19 mouse cellular contexts compared by ENCODE assay signal in the genomic region with DNA sequence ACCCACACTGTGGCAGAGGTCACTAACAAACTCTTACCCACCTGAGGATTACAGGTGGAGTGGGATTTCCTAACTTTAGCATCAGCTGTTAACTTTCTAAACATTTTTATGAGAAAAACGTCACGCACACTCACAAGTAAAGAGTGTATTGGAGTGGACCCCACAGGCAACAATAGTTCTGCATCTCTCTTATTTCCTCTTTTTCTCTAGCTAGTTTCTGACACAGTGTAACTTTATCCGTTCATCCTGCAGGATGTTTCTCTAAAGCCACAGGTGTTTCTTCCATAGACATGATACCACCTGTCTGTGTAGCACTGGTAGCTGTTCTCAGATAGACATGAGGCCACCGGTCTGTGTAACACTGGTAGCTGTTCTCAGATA. TPM values are rescaled to one million over a fixed set of nuclear protein-coding genes. Genes with fewer than 3 reads are reported as not detected.
DNase-seq lines count a peak whose midpoint lies in the region; ATAC-seq lines count a peak whose summit lies in the region.
"Had no signal": no experiment of that assay in that cellular context is flagged by ENCODE, and none has a peak within 500 bp of the region (broad histone marks: within the 10 kb centered on the region; RNA-seq: fewer than 3 reads in every experiment).

No protein-coding gene starts in this region.

- no peak for ATAC-seq in hindbrain, embryonic 12.5 days (ENCODE audit: low FRiP score)
- ATAC-seq in hindbrain, embryonic 16.5 days: no peak
- no peak for ATAC-seq in midbrain, embryonic 11.5 days (ENCODE audit: low FRiP score)
- no peak for ATAC-seq in midbrain, embryonic 13.5 days
- ATAC-seq in embryonic facial prominence, embryonic 15.5 days (ENCODE audit: insufficient number of reproducible peaks, low FRiP score, low TSS enrichment, low read depth): no peak
- no peak for ATAC-seq in stomach, embryonic 16.5 days (ENCODE audit: insufficient read depth, low FRiP score)
- ATAC-seq: activated CD4-positive, CD25-positive, alpha-beta regulatory T cell, adult 4 months; forebrain, embryonic 14.5 days; Patski had no signal

- peak overlapping the region; percentile 35; the same call in 1 of the 2 replicates for H3K4me2 ChIP-seq in hindbrain, embryonic 12.5 days (replicated peaks)
- H3K4me2 ChIP-seq in hindbrain, embryonic 16.5 days (ENCODE audit: low read length): no peak overlapping the region
- no peak overlapping the region for H3K4me2 ChIP-seq in midbrain, embryonic 11.5 days
- no peak overlapping the region for H3K4me2 ChIP-seq in midbrain, embryonic 13.5 days (replicated peaks)
- peak overlapping the region; percentile 44 for H3K4me2 ChIP-seq in embryonic facial prominence, embryonic 15.5 days (replicated peaks)
- peak overlapping the region; percentile 49; the same call in 1 of the 2 replicates for H3K4me2 ChIP-seq in stomach, embryonic 16.5 days (ENCODE audit: low read depth, low read length)
- H3K4me2 ChIP-seq: midbrain, embryonic 12.5 days had no signal

- no peaks in the 10 kb centered on the region for H3K9me3 ChIP-seq in hindbrain, embryonic 12.5 days (replicated peaks)
- H3K9me3 ChIP-seq in hindbrain, embryonic 16.5 days (ENCODE audit: control insufficient read depth, low read length): no peaks in the 10 kb centered on the region
- no peaks in the 10 kb centered on the region for H3K9me3 ChIP-seq in midbrain, embryonic 11.5 days (ENCODE audit: control insufficient read depth, low read length)
- H3K9me3 ChIP-seq in midbrain, embryonic 13.5 days: no peaks in the 10 kb centered on the region; the same call in 1 of the 2 replicates
- H3K9me3 ChIP-seq in embryonic facial prominence, embryonic 15.5 days (replicated peaks): no peaks in the 10 kb centered on the region
- H3K9me3 ChIP-seq in stomach, embryonic 16.5 days (replicated peaks; ENCODE audit: control insufficient read depth, low read length): no peaks in the 10 kb centered on the region
- H3K9me3 ChIP-seq: hindbrain, embryonic 15.5 days; midbrain, embryonic 12.5 days had no signal

- H3K4me3 ChIP-seq in hindbrain, embryonic 12.5 days: no peak overlapping the region
- no peak overlapping the region for H3K4me3 ChIP-seq in hindbrain, embryonic 16.5 days (ENCODE audit: low read length)
- H3K4me3 ChIP-seq in midbrain, embryonic 11.5 days (ENCODE audit: low read depth, low read length): no peak overlapping the region
- no peak overlapping the region for H3K4me3 ChIP-seq in midbrain, embryonic 13.5 days (replicated peaks)
- peak overlapping the region; percentile 32; the same call in 1 of the 2 replicates for H3K4me3 ChIP-seq in embryonic facial prominence, embryonic 15.5 days (replicated peaks)
- no peak overlapping the region for H3K4me3 ChIP-seq in stomach, embryonic 16.5 days (replicated peaks; ENCODE audit: low read length)
- H3K4me3 ChIP-seq: hindbrain, embryonic 15.5 days; midbrain, embryonic 12.5 days had no signal

- 72% methylated on average over 4 of the region's 4 CpGs for WGBS in hindbrain, embryonic 12.5 days
- WGBS in hindbrain, embryonic 16.5 days: 89% methylated on average over 4 of the region's 4 CpGs
- 90% methylated on average over 4 of the region's 4 CpGs for WGBS in midbrain, embryonic 11.5 days
- WGBS in midbrain, embryonic 13.5 days: 87% methylated on average over 4 of the region's 4 CpGs
- 57% methylated on average over 4 of the region's 4 CpGs for WGBS in embryonic facial prominence, embryonic 15.5 days
- 64% methylated on average over 4 of the region's 4 CpGs for WGBS in stomach, embryonic 16.5 days

- H3K4me1 ChIP-seq in hindbrain, embryonic 12.5 days: no peaks in the 10 kb centered on the region
- H3K4me1 ChIP-seq in hindbrain, embryonic 16.5 days (ENCODE audit: control insufficient read depth, insufficient read depth, low read depth, low read length): no peaks in the 10 kb centered on the region
- H3K4me1 ChIP-seq in midbrain, embryonic 11.5 days (ENCODE audit: control insufficient read depth, insufficient read depth, low read length): no peaks in the 10 kb centered on the region
- no peaks in the 10 kb centered on the region for H3K4me1 ChIP-seq in midbrain, embryonic 13.5 days (replicated peaks)
- H3K4me1 ChIP-seq in embryonic facial prominence, embryonic 15.5 days: peaks cover 11% of the 10 kb centered on the region
- H3K4me1 ChIP-seq in stomach, embryonic 16.5 days (ENCODE audit: control insufficient read depth, insufficient read depth, low read length): no peaks in the 10 kb centered on the region; the same call in 1 of the 2 replicates
- H3K4me1 ChIP-seq: hindbrain, embryonic 15.5 days; midbrain, embryonic 12.5 days had no signal

- H3K27ac ChIP-seq in hindbrain, embryonic 12.5 days: no peak overlapping the region
- H3K27ac ChIP-seq in hindbrain, embryonic 16.5 days (ENCODE audit: low read depth, low read length): no peak overlapping the region
- no peak overlapping the region for H3K27ac ChIP-seq in midbrain, embryonic 11.5 days (ENCODE audit: low read depth, low read length)
- H3K27ac ChIP-seq in midbrain, embryonic 13.5 days: no peak overlapping the region
- H3K27ac ChIP-seq in embryonic facial prominence, embryonic 15.5 days (replicated peaks): no peak overlapping the region
- H3K27ac ChIP-seq in stomach, embryonic 16.5 days (ENCODE audit: low read length): no peak overlapping the region
- H3K27ac ChIP-seq: hindbrain, embryonic 15.5 days; layer of hippocampus, adult 2 months; midbrain, embryonic 12.5 days had no signal

- H3K27me3 ChIP-seq in hindbrain, embryonic 12.5 days: no peaks in the 10 kb centered on the region
- no peaks in the 10 kb centered on the region for H3K27me3 ChIP-seq in hindbrain, embryonic 16.5 days (replicated peaks; ENCODE audit: control insufficient read depth, insufficient read depth, low read length)
- no peaks in the 10 kb centered on the region for H3K27me3 ChIP-seq in midbrain, embryonic 11.5 days (ENCODE audit: control insufficient read depth, insufficient read depth, low read length)
- H3K27me3 ChIP-seq in midbrain, embryonic 13.5 days: no peaks in the 10 kb centered on the region
- H3K27me3 ChIP-seq in embryonic facial prominence, embryonic 15.5 days: peaks cover 3% of the 10 kb centered on the region; the same call in 1 of the 2 replicates
- no peaks in the 10 kb centered on the region for H3K27me3 ChIP-seq in stomach, embryonic 16.5 days (ENCODE audit: control insufficient read depth, insufficient read depth, low read length)
- H3K27me3 ChIP-seq: hindbrain, embryonic 15.5 days; midbrain, embryonic 12.5 days; Patski had no signal

- no peak overlapping the region for H3K9ac ChIP-seq in hindbrain, embryonic 12.5 days
- H3K9ac ChIP-seq in hindbrain, embryonic 16.5 days (ENCODE audit: low read depth, low read length): no peak overlapping the region
- no peak overlapping the region for H3K9ac ChIP-seq in midbrain, embryonic 11.5 days (ENCODE audit: low read length)
- no peak overlapping the region for H3K9ac ChIP-seq in midbrain, embryonic 13.5 days (replicated peaks)
- no peak overlapping the region for H3K9ac ChIP-seq in embryonic facial prominence, embryonic 15.5 days
- no peak overlapping the region for H3K9ac ChIP-seq in stomach, embryonic 16.5 days (ENCODE audit: low read length)
- H3K9ac ChIP-seq: hindbrain, embryonic 15.5 days; midbrain, embryonic 12.5 days had no signal

- peak; percentile 69 for DNase-seq in midbrain, embryonic 11.5 days (ENCODE audit: low spot score, missing footprints)
- no peak for DNase-seq in layer of hippocampus, postnatal 10 days (ENCODE audit: low spot score in 2 of 2)
- DNase-seq: adrenal gland, postnatal 25 days; cerebellum, adult 18-20 months; cerebellum, postnatal 36 days; gastrocnemius, postnatal 36 days; kidney, adult 9 months; lung, postnatal 4 days had no signal

- no peaks in the 10 kb centered on the region for H3K36me3 ChIP-seq in hindbrain, embryonic 12.5 days
- no peaks in the 10 kb centered on the region for H3K36me3 ChIP-seq in hindbrain, embryonic 16.5 days (ENCODE audit: control insufficient read depth, insufficient read depth, low read length)
- H3K36me3 ChIP-seq in midbrain, embryonic 11.5 days (ENCODE audit: control insufficient read depth, insufficient read depth, low read length): no peaks in the 10 kb centered on the region
- H3K36me3 ChIP-seq in midbrain, embryonic 13.5 days: no peaks in the 10 kb centered on the region
- no peaks in the 10 kb centered on the region for H3K36me3 ChIP-seq in embryonic facial prominence, embryonic 15.5 days
- no peaks in the 10 kb centered on the region for H3K36me3 ChIP-seq in stomach, embryonic 16.5 days (ENCODE audit: control insufficient read depth, insufficient read depth, low read length)
- H3K36me3 ChIP-seq: hindbrain, embryonic 15.5 days; midbrain, embryonic 12.5 days had no signal

RNA-seq across cellular contexts. Expression of gene Akap12, which starts 55.1 kb away (rescaled TPM):
- polyA plus RNA-seq in hindbrain, embryonic 12.5 days (2016; fragmentation: Nextera tagmentation; extraction: Ambion mirVana): 107 and 116 TPM in 2 replicates
- 42.4 and 50.7 TPM in 2 replicates for polyA plus RNA-seq in hindbrain, embryonic 16.5 days (2015; fragmentation: Nextera tagmentation; extraction: Ambion mirVana)
- 42.1 and 44.1 TPM in 2 replicates for polyA plus RNA-seq in midbrain, embryonic 11.5 days (2014; fragmentation: Nextera tagmentation; extraction: Ambion mirVana)
- 29.2 and 30.0 TPM in 2 replicates for polyA plus RNA-seq in midbrain, embryonic 13.5 days (2015; fragmentation: Nextera tagmentation; extraction: Ambion mirVana)
- polyA plus RNA-seq in embryonic facial prominence, embryonic 15.5 days (2015; fragmentation: Nextera tagmentation; extraction: Ambion mirVana): 39.6 and 41.3 TPM in 2 replicates
- 68.1 and 71.4 TPM in 2 replicates for polyA plus RNA-seq in stomach, embryonic 16.5 days (2015; fragmentation: Nextera tagmentation; extraction: Ambion mirVana)
- 10 to 100 TPM; 32.3 to 33.1 TPM for total RNA-seq in layer of hippocampus, postnatal 10 days (2021)

Comparison
In these comparisons a context has a peak if more than half of its experiments do, and no peak if none do; other contexts are left out.
1. H3K4me2 ChIP-seq: peak in hindbrain, embryonic 12.5 days (single experiment), embryonic facial prominence, embryonic 15.5 days (single experiment) and stomach, embryonic 16.5 days (single experiment); none in hindbrain, embryonic 16.5 days (single experiment), midbrain, embryonic 11.5 days (single experiment) and midbrain, embryonic 13.5 days (single experiment).